Mouse (Mus musculus) testis, postnatal 10 days (tissue): ENCODE data around the gene Hspb7.

ENCODE experiments used
- DNase-seq: peaks from one replicate; pipeline ENCODE4 v3.0.0; 2021; ENCODE audit warnings: low spot score

Hspb7 gene

GRCm38 (mm10) chr4:141472641-141473321 lies 52.2 kb downstream of the Hspb7 start:
- DNase-seq: no peak

- DNase-seq: no peak
These were observed 53.9 kb downstream of the Hspb7 start for GRCm38 (mm10) chr4:141474431-141474830.
